In the genomic region with DNA sequence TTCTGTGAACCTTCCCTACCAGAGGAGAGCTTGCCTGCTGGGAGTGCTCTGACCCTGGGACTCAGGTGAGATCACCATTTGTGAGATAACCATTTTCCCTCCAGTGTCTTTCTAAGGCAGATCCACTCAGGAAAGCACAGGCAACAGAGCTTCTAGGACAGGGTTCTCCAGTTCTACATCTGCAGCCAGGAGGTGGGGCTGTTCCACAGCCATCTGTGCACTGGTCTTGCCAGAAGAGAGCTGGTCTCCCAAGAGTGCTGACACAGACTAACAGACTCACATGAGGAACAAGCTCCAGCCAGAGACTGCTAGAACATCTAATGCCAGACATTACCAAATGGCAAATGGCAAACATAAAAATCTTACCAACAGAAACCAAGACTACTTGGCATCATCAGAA, we compare ENCODE assay signal across 10 mouse cellular contexts. TPM values are rescaled to one million over a fixed set of nuclear protein-coding genes. Genes with fewer than 3 reads are reported as not detected.
A peak's percentile ranks its signal among the peaks of the same experiment; 100 is the strongest.
DNase-seq lines count a peak whose midpoint lies in the region; ATAC-seq and TF ChIP-seq lines count a peak whose summit lies in the region.
"Had no signal": no experiment of that assay in that cellular context is flagged by ENCODE, and none has a peak within 500 bp of the region (broad histone marks: within the 10 kb centered on the region; RNA-seq: fewer than 3 reads in every experiment).

No protein-coding gene starts in this region.

- no peak overlapping the region for H3K4me2 ChIP-seq in lung, postnatal 0 days (replicated peaks; ENCODE audit: low read depth, low read length)
- H3K4me2 ChIP-seq in midbrain, embryonic 11.5 days, result no peak overlapping the region
- H3K4me2 ChIP-seq: embryonic facial prominence, embryonic 13.5 days had no signal

- no peak for TF ChIP-seq CTCF in thymus, adult 2 months (IDR thresholded peaks at IDR 0.05; ENCODE audit: borderline replicate concordance, control insufficient read depth, extremely low read depth, insufficient read depth, low read length, poor library complexity)
- TF ChIP-seq CTCF in lung, postnatal 0 days (IDR thresholded peaks at IDR 0.05), result peak; percentile 71

- no peak overlapping the region for H3K9ac ChIP-seq in lung, postnatal 0 days (replicated peaks; ENCODE audit: low read depth)
- no peak overlapping the region for H3K9ac ChIP-seq in midbrain, embryonic 11.5 days (ENCODE audit: low read length)
- H3K9ac ChIP-seq: embryonic facial prominence, embryonic 13.5 days had no signal

- no peaks in the 10 kb centered on the region for H3K36me3 ChIP-seq in thymus, adult 2 months (ENCODE audit: control insufficient read depth, insufficient read depth, low read length)
- H3K36me3 ChIP-seq in lung, postnatal 0 days (ENCODE audit: insufficient read depth, low read length), result no peaks in the 10 kb centered on the region
- H3K36me3 ChIP-seq in midbrain, embryonic 11.5 days (ENCODE audit: control insufficient read depth, insufficient read depth, low read length), result no peaks in the 10 kb centered on the region
- H3K36me3 ChIP-seq: embryonic facial prominence, embryonic 13.5 days had no signal

- peak; percentile 68 to 73 for DNase-seq in cerebellum, postnatal 10 days
- DNase-seq in cerebellum, adult 11-12 months, result no peak
- peak; percentile 4 for DNase-seq in thymus, adult 2 months
- DNase-seq in thymus, postnatal 0 days (ENCODE audit: low spot score), result no peak
- peak; percentile 56 to 62 for DNase-seq in heart, postnatal 36 days
- DNase-seq in lung, postnatal 0 days (ENCODE audit: low spot score), result peak; percentile 44
- DNase-seq in yolk sac, embryonic 10.5 days (ENCODE audit: low spot score), result peak; percentile 9
- DNase-seq in midbrain, embryonic 11.5 days (ENCODE audit: low spot score, missing footprints), result no peak

- no peak for TF ChIP-seq EP300 in lung, postnatal 0 days (IDR thresholded peaks at IDR 0.05)

- H3K4me1 ChIP-seq in thymus, adult 2 months (replicated peaks; ENCODE audit: control insufficient read depth, insufficient read depth, low read length), result no peaks in the 10 kb centered on the region
- H3K4me1 ChIP-seq in lung, postnatal 0 days (ENCODE audit: insufficient read depth, low read depth, low read length), result no peaks in the 10 kb centered on the region
- no peaks in the 10 kb centered on the region for H3K4me1 ChIP-seq in midbrain, embryonic 11.5 days (ENCODE audit: control insufficient read depth, insufficient read depth, low read length)
- H3K4me1 ChIP-seq: embryonic facial prominence, embryonic 13.5 days had no signal

- TF ChIP-seq POLR2A in thymus, adult 2 months (IDR thresholded peaks at IDR 0.05; ENCODE audit: control insufficient read depth, extremely low read depth, insufficient read depth, low read length, poor library complexity), result no peak

- no peaks in the 10 kb centered on the region for H3K9me3 ChIP-seq in lung, postnatal 0 days (ENCODE audit: low read length)
- H3K9me3 ChIP-seq in midbrain, embryonic 11.5 days (ENCODE audit: control insufficient read depth, low read length), result no peaks in the 10 kb centered on the region; the same call in 1 of the 2 replicates

- no peak overlapping the region for H3K4me3 ChIP-seq in thymus, adult 2 months (ENCODE audit: control insufficient read depth, insufficient read depth, low read length)
- no peak overlapping the region for H3K4me3 ChIP-seq in lung, postnatal 0 days (ENCODE audit: low read depth, low read length)
- H3K4me3 ChIP-seq in midbrain, embryonic 11.5 days (ENCODE audit: low read depth, low read length), result no peak overlapping the region
- H3K4me3 ChIP-seq: embryonic facial prominence, embryonic 13.5 days had no signal

- ATAC-seq in lung, postnatal 0 days, result no peak
- no peak for ATAC-seq in midbrain, embryonic 11.5 days (ENCODE audit: low FRiP score)

- intact Hi-C loops in heart, postnatal 36 days (cut with DNase I), result loop anchor here (1.0 kb wide), 1 partner anchor 131 kb away; no protein-coding TSS in a partner anchor

- H3K27me3 ChIP-seq in thymus, adult 2 months (ENCODE audit: control insufficient read depth, insufficient read depth, low read length), result no peaks in the 10 kb centered on the region
- H3K27me3 ChIP-seq in lung, postnatal 0 days (replicated peaks; ENCODE audit: insufficient read depth, low read length), result no peaks in the 10 kb centered on the region
- no peaks in the 10 kb centered on the region for H3K27me3 ChIP-seq in midbrain, embryonic 11.5 days (ENCODE audit: control insufficient read depth, insufficient read depth, low read length)
- H3K27me3 ChIP-seq: embryonic facial prominence, embryonic 13.5 days had no signal

- H3K27ac ChIP-seq in thymus, adult 2 months (ENCODE audit: control insufficient read depth, insufficient read depth, low read length), result no peak overlapping the region
- H3K27ac ChIP-seq in lung, postnatal 0 days (ENCODE audit: low read length), result no peak overlapping the region
- no peak overlapping the region for H3K27ac ChIP-seq in midbrain, embryonic 11.5 days (ENCODE audit: low read depth, low read length)
- H3K27ac ChIP-seq: embryonic facial prominence, embryonic 13.5 days had no signal

RNA-seq across cellular contexts. Expression of a gene that starts 9.9 kb away (rescaled TPM):
- polyA plus RNA-seq in thymus, adult 2 months (2012; rRNA removed), result not detected in 2 replicates
- polyA plus RNA-seq in thymus, postnatal 0 days (2015; fragmentation: Nextera tagmentation; extraction: Ambion mirVana), result 0.20 TPM in 1 of 2 replicates, not detected in the other
- total RNA-seq in heart, postnatal 36 days (2021), result not detected
- not detected in 2 replicates for polyA plus RNA-seq in lung, postnatal 0 days (2015; fragmentation: Nextera tagmentation; extraction: Ambion mirVana)
- 0.54 and 0.74 TPM in 2 replicates for polyA plus RNA-seq in midbrain, embryonic 11.5 days (2014; fragmentation: Nextera tagmentation; extraction: Ambion mirVana)
- total RNA-seq: left cerebral cortex, postnatal 10 days had no signal

RNA-seq across cellular contexts. Expression of a gene that starts 52.5 kb away (rescaled TPM):
- polyA plus RNA-seq in thymus, adult 2 months (2012; rRNA removed), result 0.18 TPM in 1 of 2 replicates, not detected in the other
- 0.69 and 0.87 TPM in 2 replicates for polyA plus RNA-seq in thymus, postnatal 0 days (2015; fragmentation: Nextera tagmentation; extraction: Ambion mirVana)
- not detected for total RNA-seq in heart, postnatal 36 days (2021)
- polyA plus RNA-seq in lung, postnatal 0 days (2015; fragmentation: Nextera tagmentation; extraction: Ambion mirVana), result 0.25 and 0.37 TPM in 2 replicates
- polyA plus RNA-seq in midbrain, embryonic 11.5 days (2014; fragmentation: Nextera tagmentation; extraction: Ambion mirVana), result 0.39 and 0.49 TPM in 2 replicates
- total RNA-seq: left cerebral cortex, postnatal 10 days had no signal

Comparison
In these comparisons a context has a peak if more than half of its experiments do, and no peak if none do; other contexts are left out.
1. DNase-seq: peak in cerebellum, postnatal 10 days (2 of 2), thymus, adult 2 months (single experiment), heart, postnatal 36 days (2 of 2), lung, postnatal 0 days (single experiment) and yolk sac, embryonic 10.5 days (single experiment); none in cerebellum, adult 11-12 months (single experiment), thymus, postnatal 0 days (single experiment) and midbrain, embryonic 11.5 days (single experiment).